Mouse (Mus musculus) B cell, adult 2 months (primary cell): ENCODE measurements around the gene Hoxd11.

Experiments
- DNase-seq, 2 experiments: peaks; one replicate each; pipeline ENCODE4 v3.0.0; 2022

Gene Hoxd11

GRCm38 (mm10) chr2:74682796-74683195 lies 3.4 kb downstream of the Hoxd11 start:
- DNase-seq = no peak

GRCm38 (mm10) chr2:74683471-74683951 lies 4.2 kb downstream of the Hoxd11 start:
- DNase-seq = no peak

GRCm38 (mm10) chr2:74684106-74684505 lies 4.7 kb downstream of the Hoxd11 start:
- no peak for DNase-seq

GRCm38 (mm10) chr2:74685059-74685603 lies 5.8 kb downstream of the Hoxd11 start:
- no peak for DNase-seq

GRCm38 (mm10) chr2:74686301-74686987 lies 7.1 kb downstream of the Hoxd11 start:
- peak in 1 of 2 experiments; percentile 41 for DNase-seq

- DNase-seq = no peak
These were observed 7.8 kb downstream of the Hoxd11 start for GRCm38 (mm10) chr2:74686988-74687697.

GRCm38 (mm10) chr2:74687698-74688555 lies 8.6 kb downstream of the Hoxd11 start:
- DNase-seq = no peak

GRCm38 (mm10) chr2:74688795-74689573 lies 9.6 kb downstream of the Hoxd11 start:
- DNase-seq = no peak

- DNase-seq = no peak
These were observed 10.4 kb downstream of the Hoxd11 start for GRCm38 (mm10) chr2:74689574-74690337.

- no peak for DNase-seq
These were observed 11.0 kb downstream of the Hoxd11 start for GRCm38 (mm10) chr2:74690338-74690716.

GRCm38 (mm10) chr2:74691022-74691951 lies 11.9 kb downstream of the Hoxd11 start, which contains the start of gene Hoxd10:
Gene Hoxd10, plus strand, starts transcription at chr2:74691924.
- DNase-seq = no peak

GRCm38 (mm10) chr2:74691995-74692807 lies 12.8 kb downstream of the Hoxd11 start:
- no peak for DNase-seq

- DNase-seq = no peak
These were observed 13.6 kb downstream of the Hoxd11 start for GRCm38 (mm10) chr2:74692808-74693431.

GRCm38 (mm10) chr2:74693432-74693827 lies 14.1 kb downstream of the Hoxd11 start:
- no peak for DNase-seq

- peak in 1 of 2 experiments; percentile 26 for DNase-seq
These were observed 14.7 kb downstream of the Hoxd11 start for GRCm38 (mm10) chr2:74694066-74694465.

GRCm38 (mm10) chr2:74695383-74695782 lies 16.0 kb downstream of the Hoxd11 start:
- no peak for DNase-seq

- DNase-seq = no peak
These were observed 16.6 kb downstream of the Hoxd11 start for GRCm38 (mm10) chr2:74695813-74696430.
